Mouse (Mus musculus): ENCODE data around the gene Kmt2a. TPM values are rescaled to one million over a fixed set of nuclear protein-coding genes. Genes with fewer than 3 reads are reported as not detected.

The Kmt2a gene
- polyA plus RNA-seq, 1 experiment from 2014 or later: 18.0 TPM

DNA sequence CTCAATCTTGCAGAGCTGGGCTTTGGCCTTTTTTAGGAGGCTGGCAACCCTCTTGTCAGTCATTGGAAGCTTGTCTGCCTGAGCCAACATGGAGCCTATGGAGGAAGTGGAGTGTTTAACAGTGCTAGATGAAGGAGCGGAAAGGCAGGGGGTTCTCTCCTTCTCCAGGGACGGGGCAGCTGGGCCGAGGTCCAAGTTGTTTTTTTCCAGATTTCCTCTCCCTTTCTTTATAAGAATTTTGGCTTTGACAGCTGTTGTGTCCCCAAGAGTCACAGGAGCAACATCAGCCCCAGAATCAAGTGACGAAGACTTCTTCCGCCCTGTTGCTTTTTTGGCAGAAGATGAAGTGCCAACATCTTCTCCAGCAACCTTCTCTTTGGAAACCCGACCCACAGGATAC is 33.6 kb downstream of the Kmt2a start:
- ATAC-seq (ENCODE audit: low FRiP score, low read depth): no peak
- no peaks in the 10 kb centered on the region for H3K9me3 ChIP-seq
- no peaks in the 10 kb centered on the region for H3K27me3 ChIP-seq
- H3K27ac ChIP-seq: no peak overlapping the region
- no peaks in the 10 kb centered on the region for H3K4me1 ChIP-seq
- no peak overlapping the region for H3K4me2 ChIP-seq (replicated peaks)
- H3K9ac ChIP-seq: no peak overlapping the region
- no peak overlapping the region for H3K4me3 ChIP-seq
- 89% methylated on average over 6 of the region's 6 CpGs for WGBS
- peaks cover 83% of the 10 kb centered on the region for H3K36me3 ChIP-seq

DNA sequence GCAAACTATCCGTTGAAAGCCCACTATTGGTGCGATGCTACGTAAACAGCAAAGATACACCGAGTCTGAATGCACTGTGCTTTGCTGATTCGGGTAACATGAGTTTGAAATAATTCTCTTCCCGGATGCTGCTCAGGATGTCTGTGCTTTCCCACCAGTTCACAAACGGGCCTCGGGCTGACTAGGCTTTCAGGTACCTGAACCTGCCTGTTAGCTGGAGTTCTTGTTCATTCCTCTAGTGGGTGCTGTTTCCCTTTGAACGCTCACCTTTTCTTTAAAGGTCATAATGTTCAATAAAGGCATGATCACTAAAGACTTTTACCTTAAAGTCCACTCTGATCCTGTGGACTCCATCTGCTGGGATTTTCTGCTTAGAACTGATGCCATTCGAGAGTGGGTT is 39.9 kb downstream of the Kmt2a start:
- Histone ChIP-seq H3K4me1 (no peaks in the 10 kb centered on the region), H3K27ac (no peak overlapping the region), H3K9ac (no peak overlapping the region), H3K4me3 (no peak overlapping the region), H3K36me3 (peaks cover 86% of the 10 kb centered on the region), H3K9me3 (no peaks in the 10 kb centered on the region), H3K27me3 (no peaks in the 10 kb centered on the region), H3K4me2 (replicated peaks) (no peak overlapping the region)
- no peak for ATAC-seq (ENCODE audit: low FRiP score, low read depth)
- WGBS: 88% methylated on average over 10 of the region's 10 CpGs

- Histone ChIP-seq H3K4me3 (no peak overlapping the region), H3K4me2 (replicated peaks) (no peak overlapping the region), H3K27ac (no peak overlapping the region), H3K9me3 (no peaks in the 10 kb centered on the region), H3K9ac (no peak overlapping the region), H3K4me1 (no peaks in the 10 kb centered on the region), H3K36me3 (peaks cover 87% of the 10 kb centered on the region), H3K27me3 (no peaks in the 10 kb centered on the region)
- WGBS: 51% methylated on average over 7 of the region's 7 CpGs
- no peak for ATAC-seq (ENCODE audit: low FRiP score, low read depth)
Measured at GRCm38 (mm10) chr9:44836439-44836838, 44.7 kb downstream of the Kmt2a start.

- H3K27ac ChIP-seq: no peak overlapping the region
- H3K9ac ChIP-seq: no peak overlapping the region
- no peaks in the 10 kb centered on the region for H3K4me1 ChIP-seq
- ATAC-seq (ENCODE audit: low FRiP score, low read depth): no peak
- H3K4me3 ChIP-seq: no peak overlapping the region
- H3K4me2 ChIP-seq (replicated peaks): no peak overlapping the region
- 81% methylated on average over 4 of the region's 4 CpGs for WGBS
- no peaks in the 10 kb centered on the region for H3K9me3 ChIP-seq
- peaks cover 91% of the 10 kb centered on the region for H3K36me3 ChIP-seq
- no peaks in the 10 kb centered on the region for H3K27me3 ChIP-seq
Measured at GRCm38 (mm10) chr9:44832356-44832755, 48.7 kb downstream of the Kmt2a start.

DNA sequence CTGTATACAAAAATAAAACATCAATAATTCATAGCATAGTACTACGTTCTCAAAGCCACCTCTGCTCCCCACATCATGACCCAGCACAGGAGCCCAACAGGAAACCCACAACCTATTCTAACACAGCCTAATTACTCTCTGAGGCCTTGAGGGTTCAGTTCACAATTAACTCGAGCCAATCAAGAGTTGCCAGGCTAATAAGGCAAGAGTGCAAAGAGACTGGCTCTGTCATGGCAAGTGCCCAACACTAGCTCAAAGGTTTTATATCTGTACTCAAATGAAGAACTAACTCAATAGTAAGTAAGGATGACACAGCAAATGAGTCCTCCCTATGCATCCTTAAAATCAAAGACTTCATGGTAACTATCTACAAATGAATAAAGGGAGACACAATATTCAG is 50.6 kb downstream of the Kmt2a start:
- Histone ChIP-seq H3K36me3 (peaks cover 96% of the 10 kb centered on the region), H3K4me3 (no peak overlapping the region), H3K9ac (no peak overlapping the region), H3K9me3 (no peaks in the 10 kb centered on the region), H3K4me1 (no peaks in the 10 kb centered on the region), H3K27me3 (no peaks in the 10 kb centered on the region), H3K27ac (no peak overlapping the region), H3K4me2 (replicated peaks) (no peak overlapping the region)
- no peak for ATAC-seq (ENCODE audit: low FRiP score, low read depth)
- WGBS: 80% methylated on average over 2 of the region's 2 CpGs

DNA sequence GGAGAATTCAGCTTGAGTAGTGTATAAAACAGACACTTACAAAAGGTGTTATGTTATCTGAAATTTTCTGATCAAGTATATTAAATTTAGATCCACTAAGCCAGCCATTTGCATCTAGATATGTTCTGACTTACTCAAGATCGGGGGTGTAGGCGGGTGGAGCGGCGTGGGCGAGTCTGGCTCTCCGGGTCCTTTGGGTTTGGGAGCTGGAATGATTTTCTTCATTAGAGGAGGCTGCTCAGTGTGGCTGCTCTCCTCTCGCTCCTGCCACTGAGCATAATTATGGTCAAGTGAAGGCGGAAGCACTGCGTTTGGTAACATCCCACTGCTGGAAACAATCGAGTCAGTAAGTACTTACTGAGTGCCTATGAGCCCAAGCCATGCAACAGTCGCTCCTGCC is 52.2 kb downstream of the Kmt2a start:
- peaks cover 95% of the 10 kb centered on the region for H3K36me3 ChIP-seq
- no peaks in the 10 kb centered on the region for H3K4me1 ChIP-seq
- no peak overlapping the region for H3K9ac ChIP-seq
- no peak for ATAC-seq (ENCODE audit: low FRiP score, low read depth)
- H3K4me2 ChIP-seq (replicated peaks): no peak overlapping the region
- 95% methylated on average over 11 of the region's 11 CpGs for WGBS
- H3K27me3 ChIP-seq: no peaks in the 10 kb centered on the region
- H3K4me3 ChIP-seq: no peak overlapping the region
- no peaks in the 10 kb centered on the region for H3K9me3 ChIP-seq
- H3K27ac ChIP-seq: no peak overlapping the region

DNA sequence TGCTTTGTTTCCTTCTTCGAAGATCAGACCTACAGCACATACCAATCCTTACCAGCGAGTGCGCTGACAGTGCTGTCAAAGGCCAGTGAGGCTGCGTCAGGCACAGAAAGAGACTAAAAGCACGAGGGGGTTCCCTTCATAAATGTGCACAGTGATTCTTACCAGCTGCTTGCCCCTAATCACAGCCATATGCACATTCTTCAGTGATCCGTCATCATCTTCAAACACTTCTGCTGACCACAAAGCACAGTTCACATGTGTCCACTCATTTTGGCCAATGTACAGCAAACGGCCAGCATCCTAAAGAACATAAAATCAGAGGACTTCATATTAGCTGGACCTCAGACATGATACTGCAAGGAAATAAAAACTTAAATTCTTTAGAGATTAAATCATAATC is 54.4 kb downstream of the Kmt2a start:
- Histone ChIP-seq H3K36me3 (peaks cover 95% of the 10 kb centered on the region), H3K4me3 (no peak overlapping the region), H3K9me3 (no peaks in the 10 kb centered on the region)

GRCm38 (mm10) chr9:44819920-44820827 is 60.9 kb downstream of the Kmt2a start:
- no peaks in the 10 kb centered on the region for H3K9me3 ChIP-seq
- no peak overlapping the region for H3K4me2 ChIP-seq (replicated peaks)
- 92% methylated on average over 15 of the region's 15 CpGs for WGBS
- no peak overlapping the region for H3K27ac ChIP-seq
- no peaks in the 10 kb centered on the region for H3K27me3 ChIP-seq
- H3K4me3 ChIP-seq: no peak overlapping the region
- no peaks in the 10 kb centered on the region for H3K4me1 ChIP-seq
- ATAC-seq (ENCODE audit: low FRiP score, low read depth): no peak
- H3K9ac ChIP-seq: no peak overlapping the region
- H3K36me3 ChIP-seq: peaks cover 99% of the 10 kb centered on the region

More for the DNA sequence above, 54.4 kb downstream of the Kmt2a start:
- H3K4me2 ChIP-seq (replicated peaks): no peak overlapping the region
- no peaks in the 10 kb centered on the region for H3K4me1 ChIP-seq
- H3K9ac ChIP-seq: no peak overlapping the region
- H3K27me3 ChIP-seq: no peaks in the 10 kb centered on the region
- no peak overlapping the region for H3K27ac ChIP-seq
- 56% methylated on average over 7 of the region's 7 CpGs for WGBS
- ATAC-seq (ENCODE audit: low FRiP score, low read depth): no peak

- H3K36me3 ChIP-seq: peaks cover 100% of the 10 kb centered on the region
- 89% methylated on average over 5 of the region's 5 CpGs for WGBS
- no peak overlapping the region for H3K4me3 ChIP-seq
- no peak overlapping the region for H3K9ac ChIP-seq
- no peaks in the 10 kb centered on the region for H3K4me1 ChIP-seq
- no peaks in the 10 kb centered on the region for H3K27me3 ChIP-seq
- ATAC-seq (ENCODE audit: low FRiP score, low read depth): no peak
- H3K4me2 ChIP-seq (replicated peaks): no peak overlapping the region
- no peak overlapping the region for H3K27ac ChIP-seq
- H3K9me3 ChIP-seq: no peaks in the 10 kb centered on the region
Measured at GRCm38 (mm10) chr9:44817522-44817921, 63.6 kb downstream of the Kmt2a start.

DNA sequence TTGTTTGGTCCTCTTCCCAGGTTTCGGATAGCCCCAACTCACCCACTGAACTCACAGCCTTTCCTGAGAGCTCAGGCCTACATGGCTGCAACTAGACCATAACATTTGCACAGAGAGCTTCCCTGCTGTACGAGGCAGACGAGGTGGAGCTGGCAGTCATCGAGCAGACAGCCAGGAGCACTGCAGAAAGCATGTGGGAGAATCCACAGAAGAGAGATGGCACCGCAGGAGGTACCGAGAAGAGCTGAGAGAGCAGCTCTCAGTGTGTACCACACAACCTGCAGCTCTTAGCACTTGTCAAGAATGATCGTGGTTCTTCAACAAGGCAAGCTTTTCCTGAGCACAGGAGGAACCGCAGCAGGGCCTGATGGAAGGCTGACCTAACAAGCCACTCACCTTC is 66.9 kb downstream of the Kmt2a start:
- H3K27ac ChIP-seq: no peak overlapping the region
- no peaks in the 10 kb centered on the region for H3K9me3 ChIP-seq
- H3K9ac ChIP-seq: no peak overlapping the region
- WGBS: 94% methylated on average over 8 of the region's 8 CpGs
- H3K4me3 ChIP-seq: no peak overlapping the region
- H3K36me3 ChIP-seq: peaks cover 99% of the 10 kb centered on the region
- no peaks in the 10 kb centered on the region for H3K4me1 ChIP-seq
- ATAC-seq (ENCODE audit: low FRiP score, low read depth): no peak
- H3K4me2 ChIP-seq (replicated peaks): no peak overlapping the region
- H3K27me3 ChIP-seq: no peaks in the 10 kb centered on the region

- no peak overlapping the region for H3K4me3 ChIP-seq
- no peaks in the 10 kb centered on the region for H3K4me1 ChIP-seq
- H3K27me3 ChIP-seq: no peaks in the 10 kb centered on the region
- 85% methylated on average over 10 of the region's 10 CpGs for whole genome bisulfite sequencing
- no peaks in the 10 kb centered on the region for H3K9me3 ChIP-seq
- ATAC-seq (ENCODE audit: low FRiP score, low read depth): no peak
- H3K27ac ChIP-seq: no peak overlapping the region
- H3K4me2 ChIP-seq (replicated peaks): no peak overlapping the region
- no peak overlapping the region for H3K9ac ChIP-seq
- H3K36me3 ChIP-seq: peaks cover 98% of the 10 kb centered on the region
Measured at GRCm38 (mm10) chr9:44810316-44810715, 70.8 kb downstream of the Kmt2a start.

DNA sequence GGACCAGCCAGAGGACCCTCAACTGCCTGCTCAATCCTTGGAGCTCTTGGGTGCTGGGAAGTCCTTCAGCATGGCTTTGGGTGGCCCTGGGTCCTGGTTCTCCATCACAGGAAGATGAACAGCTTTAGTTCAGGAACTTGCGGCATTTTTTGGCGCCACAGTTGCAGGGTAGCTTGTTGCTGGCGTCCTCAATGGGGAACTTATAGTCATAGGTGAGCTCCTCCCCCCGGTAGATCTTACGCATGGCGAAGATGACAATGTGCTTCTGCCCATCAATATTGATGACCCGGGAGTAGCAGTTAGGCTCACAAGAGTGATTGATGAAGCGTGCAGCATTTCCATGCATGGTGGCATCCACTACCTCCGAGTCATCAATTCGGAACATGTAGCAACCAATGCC is 73.3 kb downstream of the Kmt2a start:
- H3K36me3 ChIP-seq: peaks cover 80% of the 10 kb centered on the region
- no peak overlapping the region for H3K4me3 ChIP-seq
- H3K27me3 ChIP-seq: no peaks in the 10 kb centered on the region
- H3K4me1 ChIP-seq: no peaks in the 10 kb centered on the region
- 93% methylated on average over 10 of the region's 10 CpGs for WGBS
- no peak for ATAC-seq (ENCODE audit: low FRiP score, low read depth)
- H3K27ac ChIP-seq: no peak overlapping the region
- no peak overlapping the region for H3K4me2 ChIP-seq (replicated peaks)
- H3K9ac ChIP-seq: no peak overlapping the region
- H3K9me3 ChIP-seq: no peaks in the 10 kb centered on the region

- Histone ChIP-seq H3K4me1 (no peaks in the 10 kb centered on the region), H3K9ac (no peak overlapping the region), H3K27me3 (no peaks in the 10 kb centered on the region), H3K9me3 (no peaks in the 10 kb centered on the region), H3K27ac (no peak overlapping the region), H3K4me3 (no peak overlapping the region), H3K36me3 (peaks cover 75% of the 10 kb centered on the region), H3K4me2 (replicated peaks) (no peak overlapping the region)
- WGBS: 77% methylated on average over 5 of the region's 5 CpGs
- ATAC-seq (ENCODE audit: low FRiP score, low read depth): no peak
Measured at GRCm38 (mm10) chr9:44807141-44807540, 74.0 kb downstream of the Kmt2a start.

All from limb, embryonic 13.5 days (tissue).